Mouse (Mus musculus): Measurements from ENCODE around the gene Sh3rf3.

DNA sequence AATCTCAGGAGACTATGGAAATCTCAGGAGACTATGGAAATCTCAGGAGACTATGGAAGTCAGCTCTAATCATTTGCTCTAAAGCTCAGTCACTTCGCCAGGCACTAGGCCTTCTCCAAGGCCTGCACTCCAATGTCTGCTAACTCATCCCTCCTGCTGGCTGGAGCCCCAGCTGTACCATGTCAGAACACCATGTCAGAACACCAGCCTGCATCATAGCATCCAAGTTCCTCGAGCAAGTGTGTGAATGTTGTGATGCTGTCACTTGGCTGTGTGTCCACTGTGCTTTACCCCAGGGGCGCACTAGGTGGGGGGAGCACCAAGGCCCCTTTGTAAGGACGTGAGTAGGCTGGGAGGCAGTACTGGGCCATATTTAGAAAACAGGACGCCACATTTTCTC, 304.4 kb downstream of the Sh3rf3 start:
- TF ChIP-seq CTCF (IDR thresholded peaks at IDR 0.05; ENCODE audit: low read depth) (no peak), EP300 (IDR thresholded peaks at IDR 0.05; ENCODE audit: low read depth) (no peak)

Measured in liver, embryonic 14.5 days (tissue).